Mouse (Mus musculus) right cerebral cortex, postnatal 36 days (tissue): ENCODE measurements around the gene Gm21977.
"Not testable (repeated sequence)": the region's sequence is repeated elsewhere in the genome, so short reads cannot be mapped to it uniquely, and the experiment has no call there.

Experiments used
- DNase-seq, 2 experiments: peaks; one replicate each; pipeline ENCODE4 v3.0.0; 2022; ENCODE audit warnings: low spot score in 2 of 2, mixed read lengths in 1 of 2

The Gm21977 gene

GRCm38 (mm10) chr14:42853377-42853776 is at the start of gene Gm21977:
Gene Gm21977, minus strand, starts transcription at chr14:42853477.
- DNase-seq: not testable (repeated sequence)
